ENCODE assay signal across 8 mouse cellular contexts in the genomic region with DNA sequence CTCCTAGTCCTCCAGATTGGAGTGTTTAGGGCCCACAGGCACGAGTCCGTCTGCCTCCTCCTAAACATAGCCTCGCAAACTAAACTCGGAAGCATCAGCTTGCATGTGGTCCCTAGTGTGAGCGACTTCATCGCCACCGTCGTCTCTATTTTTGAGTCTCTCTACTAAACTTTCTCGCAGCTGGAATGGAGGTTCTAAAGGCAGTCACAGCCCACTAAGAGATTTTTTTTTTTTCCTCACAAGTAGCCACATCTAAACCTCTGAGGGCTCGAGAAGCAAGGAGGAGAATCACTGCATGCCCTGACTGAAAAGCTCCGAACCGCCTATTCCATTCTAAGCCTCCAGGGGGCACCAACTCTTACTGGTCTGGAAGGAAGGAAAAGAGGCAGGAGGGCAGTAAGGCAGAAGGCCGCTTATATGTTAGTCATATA.
DNase-seq lines count a peak whose midpoint lies in the region; ATAC-seq and TF ChIP-seq lines count a peak whose summit lies in the region.

No protein-coding gene starts in this region.

- no peak overlapping the region for H3K4me3 ChIP-seq in forebrain, embryonic 10.5 days
- H3K4me3 ChIP-seq in forebrain, embryonic 13.5 days: no peak overlapping the region

- 57% methylated on average over 13 of the region's 13 CpGs for WGBS in forebrain, embryonic 10.5 days
- WGBS in forebrain, embryonic 13.5 days: 57% methylated on average over 13 of the region's 13 CpGs

- POLR2A ChIA-PET in Patski (lab: Charles Lee): interaction anchor here (0.6 kb wide), 1 partner anchor 338 kb away, joined by 8 read pairs; no protein-coding TSS in a partner anchor

- ATAC-seq in forebrain, embryonic 13.5 days: no peak
- no peak for ATAC-seq in Patski

- 0 out of 2 replicates have a peak, but pooled peaks cover 4% of the 10 kb centered on the region for H3K4me1 ChIP-seq in forebrain, embryonic 10.5 days
- no peaks in the 10 kb centered on the region; the same call in 1 of the 2 replicates for H3K4me1 ChIP-seq in forebrain, embryonic 13.5 days

- no peak overlapping the region for H3K27ac ChIP-seq in forebrain, embryonic 10.5 days
- H3K27ac ChIP-seq in forebrain, embryonic 13.5 days: no peak overlapping the region

- peak; percentile 81 for TF ChIP-seq CTCF in Patski (IDR thresholded peaks at IDR 0.05)

- no peaks in the 10 kb centered on the region for H3K9me3 ChIP-seq in forebrain, embryonic 10.5 days
- H3K9me3 ChIP-seq in forebrain, embryonic 13.5 days (replicated peaks): no peaks in the 10 kb centered on the region

- in situ Hi-C loops in Patski (cut with MboI; ENCODE audit: low pct_unique_long_range_greater_than_20kb): loop anchor here (5.0 kb wide), 1 partner anchor 204 kb away; no protein-coding TSS in a partner anchor

- no peaks in the 10 kb centered on the region for H3K36me3 ChIP-seq in forebrain, embryonic 10.5 days (replicated peaks)
- no peaks in the 10 kb centered on the region for H3K36me3 ChIP-seq in forebrain, embryonic 13.5 days (ENCODE audit: poor library complexity, severe bottlenecking)

- DNase-seq in forebrain, embryonic 10.5 days (ENCODE audit: extremely low spot score, low spot score): peak; percentile 47
- DNase-seq in Patski (ENCODE audit: low read depth, low spot score): no peak
- peak; percentile 87 to 90 for DNase-seq in cerebellum, postnatal 14 days
- peak; percentile 55 to 70 for DNase-seq in gastrocnemius, postnatal 4 days (ENCODE audit: low spot score in 2 of 2)
- peak; percentile 78 to 79 for DNase-seq in left cerebral cortex, adult 18-20 months (ENCODE audit: low spot score in 2 of 2)
- DNase-seq in ovary, adult 18-20 months (ENCODE audit: low spot score): peak; percentile 18
- peak; percentile 60 for DNase-seq in urinary bladder, postnatal 25 days (ENCODE audit: low spot score)

- CTCF ChIA-PET in Patski (lab: Charles Lee): interaction anchor here (0.7 to 1.3 kb wide), 4 partner anchors 37 to 216 kb away, joined by 3 to 5 read pairs (median 3); no protein-coding TSS in a partner anchor

- H3K4me2 ChIP-seq in forebrain, embryonic 13.5 days: no peak overlapping the region

- H3K27me3 ChIP-seq in forebrain, embryonic 10.5 days (ENCODE audit: poor library complexity, severe bottlenecking): no peaks in the 10 kb centered on the region
- H3K27me3 ChIP-seq in forebrain, embryonic 13.5 days: no peaks in the 10 kb centered on the region
- no peaks in the 10 kb centered on the region for H3K27me3 ChIP-seq in Patski

- H3K9ac ChIP-seq in forebrain, embryonic 13.5 days: no peak overlapping the region
